Mouse (Mus musculus) G1E (cell line): ENCODE measurements at regions not wholly inside any gene's neighbourhood (a gene's known extent, or its start where the extent isn't known, plus 50 kb on each side); places are given as distances from the start of the nearest gene placed in this dataset.

Experiments
- CTCF ChIP-seq: IDR thresholded peaks from 2 replicates; pipeline ENCODE4 v1.5.1; 2012; ENCODE audit warnings: low read depth, low read length, inconsistent platforms, mixed read lengths
- GATA1 ChIP-seq: IDR thresholded peaks from 2 replicates; pipeline ENCODE4 v1.6.1; 2012; ENCODE audit warnings: borderline replicate concordance, low read length, inconsistent platforms, mixed read lengths
- GATA2 ChIP-seq: IDR thresholded peaks from 2 replicates; pipeline ENCODE4 v1.6.1; 2012; ENCODE audit warnings: low read depth, low read length, inconsistent platforms, borderline replicate concordance
- POLR2AphosphoS5 ChIP-seq: IDR thresholded peaks from 2 replicates; pipeline ENCODE4 v1.6.1; 2012; ENCODE audit warnings: low read depth, low read length, inconsistent platforms; ENCODE audit not compliant: insufficient replicate concordance
- TAL1 ChIP-seq: conservative IDR thresholded peaks from 2 replicates; pipeline ENCODE4 v1.6.1; 2012; ENCODE audit warnings: low read depth, low read length, inconsistent platforms, mixed read lengths

GRCm38 (mm10) chr3:40286959-40287710 lies 244.0 kb upstream of the Intu start:
- no peak for TF ChIP-seq CTCF
- TF ChIP-seq GATA2: no peak
- TF ChIP-seq POLR2AphosphoS5: no peak
- no peak for TF ChIP-seq GATA1
- no peak for TF ChIP-seq TAL1
